Mouse (Mus musculus) liver, embryonic 14.5 days (tissue): ENCODE measurements around the gene Ncaph.

Source experiments
- CTCF ChIP-seq: IDR thresholded peaks from 2 replicates; pipeline ENCODE4 v1.5.1; 2016; ENCODE audit warnings: antibody characterized with exemption, low read depth, control low read depth
- EP300 ChIP-seq: IDR thresholded peaks from 2 replicates; pipeline ENCODE4 v1.6.1; 2016; ENCODE audit warnings: antibody characterized with exemption, low read depth

DNA sequence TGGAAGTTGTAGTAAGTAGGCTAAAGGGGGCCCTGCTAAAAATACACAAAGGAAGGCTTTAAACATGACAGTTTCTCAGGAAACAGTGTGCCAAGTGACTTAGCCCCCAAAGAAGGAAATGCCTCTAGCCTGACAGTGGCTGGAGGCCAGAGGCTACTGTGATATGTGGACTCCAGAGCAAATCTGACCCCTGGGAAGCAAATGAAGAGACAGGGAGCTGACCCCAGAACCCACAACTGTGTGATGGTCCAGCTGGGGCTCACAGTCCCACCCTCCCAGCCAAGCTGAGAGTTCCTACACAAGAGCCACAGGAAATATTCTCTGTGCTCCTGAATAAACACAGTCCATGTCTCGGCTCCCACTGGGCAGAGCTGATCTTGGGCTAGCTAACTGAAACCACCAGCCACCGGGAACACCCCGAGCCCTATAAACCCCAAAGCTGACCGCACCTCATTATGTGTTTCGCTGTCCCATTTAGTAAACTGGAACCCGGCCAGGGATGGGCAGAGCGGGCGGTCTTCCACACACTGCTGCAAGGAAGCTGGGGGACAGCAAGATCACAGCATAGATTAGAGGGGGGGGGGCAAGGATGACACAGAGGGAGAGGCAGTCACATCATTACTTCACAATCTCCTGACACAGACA is 12.0 kb downstream of the Ncaph start:
- TF ChIP-seq CTCF (no peak), EP300 (no peak)
